In the genomic region with DNA sequence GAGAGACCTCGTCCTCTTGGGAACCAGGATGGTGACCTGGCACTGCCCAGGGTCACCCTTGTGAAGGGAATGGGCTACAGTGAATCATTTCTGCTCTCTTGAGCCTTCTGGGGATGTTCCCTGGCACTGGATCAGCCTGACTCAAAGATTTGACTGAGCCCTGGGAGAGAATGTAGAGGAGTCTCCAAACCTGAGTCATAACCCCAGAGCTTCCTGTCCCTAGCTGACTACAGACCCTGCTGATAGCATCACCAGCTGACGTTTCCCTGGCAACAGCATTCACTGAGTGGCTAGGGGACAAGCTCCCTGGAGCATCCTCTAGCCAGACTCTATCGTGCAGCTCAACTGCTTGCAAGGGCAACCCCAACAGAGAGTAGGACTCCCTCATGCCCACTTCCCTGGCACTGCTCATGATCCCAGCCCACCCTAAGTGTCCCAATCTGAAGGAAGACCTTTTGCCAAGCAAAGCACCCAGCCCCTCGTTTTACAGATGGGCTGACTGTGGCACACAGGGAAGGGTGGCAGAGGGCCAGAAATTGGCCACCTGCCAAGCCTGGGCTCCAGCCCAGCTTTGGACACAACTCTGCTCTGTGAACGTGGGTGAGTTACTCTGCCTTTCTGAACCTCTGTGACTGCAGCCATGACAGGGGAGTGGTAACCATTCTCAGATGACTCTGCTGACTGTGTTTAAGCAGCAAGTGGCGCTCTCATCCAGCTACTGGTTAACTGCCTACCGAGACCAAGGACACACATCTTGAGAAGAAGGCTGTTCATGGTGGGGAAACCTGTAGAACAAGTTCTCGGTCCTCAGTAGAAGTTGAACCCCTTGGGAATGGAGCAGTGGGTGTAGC, we compare ENCODE assay signal across 1 mouse cellular context.
A peak's percentile ranks its signal among the peaks of the same experiment; 100 is the strongest.
TF ChIP-seq lines count a peak whose summit lies in the region.

No protein-coding gene starts in this region.

TF ChIP-seq in CH12.LX, 34 proteins besides CTCF, POLR2A, EP300 and RAD21:
- peak; percentile 25 for TF ChIP-seq SMC3 (IDR thresholded peaks at IDR 0.05; ENCODE audit: low read depth, low read length)
- no peak for TF ChIP-seq USF2 (conservative IDR thresholded peaks at IDR 0.05; ENCODE audit: low read depth, low read length)
- TF ChIP-seq MXI1 (IDR thresholded peaks at IDR 0.05; ENCODE audit: low read depth, low read length) = no peak
- TF ChIP-seq POLR2AphosphoS2 (IDR thresholded peaks at IDR 0.05; ENCODE audit: low read depth, low read length) = no peak
